ENCODE assay signal across 8 mouse cellular contexts in the genomic region with DNA sequence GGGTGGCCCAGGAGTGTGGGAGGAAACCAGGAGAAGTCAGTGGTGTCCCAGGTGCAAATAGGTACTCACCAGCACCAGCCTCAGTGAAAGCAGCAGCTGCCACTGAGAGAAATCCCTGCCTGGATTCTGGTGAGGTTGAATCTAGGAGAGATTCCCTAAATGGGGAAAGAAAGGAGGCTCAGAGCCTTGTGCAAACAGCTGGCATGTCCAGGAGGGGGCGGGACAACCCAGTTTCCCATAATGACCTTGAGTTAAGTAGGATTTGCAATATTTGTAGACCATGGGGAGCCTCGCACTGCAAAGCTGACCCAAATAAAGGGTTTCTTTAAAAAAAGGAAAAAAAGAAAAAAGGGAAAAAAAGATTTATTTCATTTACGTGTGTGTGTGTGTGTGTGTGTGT. TPM values are rescaled to one million over a fixed set of nuclear protein-coding genes. Genes with fewer than 3 reads are reported as not detected.
DNase-seq lines count a peak whose midpoint lies in the region; ATAC-seq and TF ChIP-seq lines count a peak whose summit lies in the region.

No protein-coding gene starts in this region.

- intact Hi-C loops in gastrocnemius, adult 2 months (cut with DNase I): no loop called here

- DNase-seq in urinary bladder, postnatal 36 days (ENCODE audit: low spot score in 2 of 2): peak; percentile 53 to 77
- no peak for DNase-seq in urinary bladder, adult 2 months (ENCODE audit: low spot score)
- DNase-seq in gastrocnemius, adult 2 months: peak; percentile 77
- peak; percentile 81 for DNase-seq in kidney, adult 9 months
- peak; percentile 75 for DNase-seq in lung, embryonic 14.5 days
- DNase-seq in left cerebral cortex, adult 11 months (ENCODE audit: low spot score): no peak

- no peaks in the 10 kb centered on the region; the same call in 1 of the 2 replicates for H3K4me1 ChIP-seq in lung, embryonic 14.5 days (ENCODE audit: insufficient read depth)
- H3K4me1 ChIP-seq in testis, adult 2 months (ENCODE audit: control insufficient read depth, insufficient read depth, low read length): peaks cover 25% of the 10 kb centered on the region

- no peaks in the 10 kb centered on the region for H3K9me3 ChIP-seq in lung, embryonic 14.5 days (ENCODE audit: low read depth, low read length)

- peaks cover 3% of the 10 kb centered on the region; the same call in 1 of the 2 replicates for H3K27me3 ChIP-seq in lung, embryonic 14.5 days (ENCODE audit: insufficient read depth, low read length)
- no peaks in the 10 kb centered on the region for H3K27me3 ChIP-seq in testis, adult 2 months (ENCODE audit: control insufficient read depth, insufficient read depth, low read length)

- WGBS in lung, embryonic 14.5 days: 45% methylated on average over 3 of the region's 3 CpGs

- peak; percentile 64 for TF ChIP-seq CTCF in gastrocnemius, adult 2 months (IDR thresholded peaks at IDR 0.05)
- TF ChIP-seq CTCF in lung, embryonic 14.5 days (IDR thresholded peaks at IDR 0.05; ENCODE audit: low read depth): peak; percentile 54
- TF ChIP-seq CTCF in testis, adult 2 months (IDR thresholded peaks at IDR 0.05; ENCODE audit: control insufficient read depth, insufficient read depth, insufficient replicate concordance, low read depth, low read length): no peak

- H3K27ac ChIP-seq in gastrocnemius, adult 2 months: peak overlapping the region; percentile 81
- peak overlapping the region; percentile 37; the same call in 1 of the 2 replicates for H3K27ac ChIP-seq in lung, embryonic 14.5 days (ENCODE audit: low read depth)
- peak overlapping the region; percentile 10; the same call in 1 of the 2 replicates for H3K27ac ChIP-seq in testis, adult 2 months (ENCODE audit: control insufficient read depth, insufficient read depth, low read depth, low read length)

- no peak for TF ChIP-seq POLR2A in testis, adult 2 months (IDR thresholded peaks at IDR 0.05; ENCODE audit: control insufficient read depth, low read depth, low read length)

- H3K4me2 ChIP-seq in lung, embryonic 14.5 days: peak overlapping the region; percentile 90; the same call in 1 of the 2 replicates

- H3K9ac ChIP-seq in lung, embryonic 14.5 days: no peak overlapping the region

- no peak for ATAC-seq in lung, embryonic 14.5 days (ENCODE audit: insufficient read depth)
- ATAC-seq in CD4-positive, CD25-positive, alpha-beta regulatory T cell, adult 4 months: no peak

- H3K4me3 ChIP-seq in gastrocnemius, adult 2 months: peak overlapping the region; percentile 61
- no peak overlapping the region for H3K4me3 ChIP-seq in lung, embryonic 14.5 days (ENCODE audit: low read depth, low read length)
- no peak overlapping the region for H3K4me3 ChIP-seq in testis, adult 2 months (ENCODE audit: control insufficient read depth, low read depth, low read length)

- 0 out of 2 replicates have a peak, but pooled peaks cover 4% of the 10 kb centered on the region for H3K36me3 ChIP-seq in lung, embryonic 14.5 days (ENCODE audit: insufficient read depth)
- H3K36me3 ChIP-seq in testis, adult 2 months (ENCODE audit: control insufficient read depth, insufficient read depth, low read length): no peaks in the 10 kb centered on the region

RNA-seq across cellular contexts. Expression of gene Dhrs3, which starts 3.7 kb away (rescaled TPM):
- 249 and 258 TPM in 2 replicates for polyA plus RNA-seq in urinary bladder, adult 2 months (2012; rRNA removed)
- 10 to 100 TPM; 59.5 to 63.7 TPM for total RNA-seq in gastrocnemius, adult 2 months (2021)
- polyA plus RNA-seq in lung, embryonic 14.5 days (2014; fragmentation: Nextera tagmentation; extraction: Ambion mirVana): 36.5 and 41.3 TPM in 2 replicates
- polyA plus RNA-seq in testis, adult 2 months (2012; rRNA removed): 8.9 and 10.4 TPM in 2 replicates
- 100 to 1,000 TPM in 1 of 2 experiments, 10 to 100 TPM in 1; 64.4 to 105 TPM for polyA plus RNA-seq in CD4-positive, CD25-positive, alpha-beta regulatory T cell, adult 4 months (2017; shearing (Covaris generic))

Comparison
In these comparisons a context has a peak if more than half of its experiments do, and no peak if none do; other contexts are left out.
1. DNase-seq: peak in urinary bladder, postnatal 36 days (2 of 2), gastrocnemius, adult 2 months (single experiment), kidney, adult 9 months (single experiment) and lung, embryonic 14.5 days (single experiment); none in urinary bladder, adult 2 months (single experiment) and left cerebral cortex, adult 11 months (single experiment).
2. H3K27ac ChIP-seq: peak in every context shown above with its lines; median percentile 81 in gastrocnemius, adult 2 months; 37 in lung, embryonic 14.5 days; 10 in testis, adult 2 months.